In genomic region chr6:47365651-47366645, GRCm38 (mm10) we compare ENCODE assay signal across 11 mouse cellular contexts.
DNase-seq lines count a peak whose midpoint lies in the region; ATAC-seq and TF ChIP-seq lines count a peak whose summit lies in the region.
"Had no signal": no experiment of that assay in that cellular context is flagged by ENCODE, and none has a peak within 500 bp of the region (broad histone marks: within the 10 kb centered on the region; RNA-seq: fewer than 3 reads in every experiment).

No protein-coding gene starts in this region.

- TF ChIP-seq CTCF in midbrain, postnatal 0 days (IDR thresholded peaks at IDR 0.05) = no peak

- no peak overlapping the region for H3K4me3 ChIP-seq in midbrain, embryonic 11.5 days (ENCODE audit: low read depth, low read length)
- no peak overlapping the region for H3K4me3 ChIP-seq in midbrain, postnatal 0 days (ENCODE audit: low read depth, low read length)
- H3K4me3 ChIP-seq in limb, embryonic 13.5 days = no peak overlapping the region
- H3K4me3 ChIP-seq: limb, embryonic 12.5 days had no signal

- H3K36me3 ChIP-seq in midbrain, embryonic 11.5 days (ENCODE audit: control insufficient read depth, insufficient read depth, low read length) = no peaks in the 10 kb centered on the region
- no peaks in the 10 kb centered on the region for H3K36me3 ChIP-seq in midbrain, postnatal 0 days (ENCODE audit: insufficient read depth, low read length)
- no peaks in the 10 kb centered on the region for H3K36me3 ChIP-seq in limb, embryonic 13.5 days
- H3K36me3 ChIP-seq: limb, embryonic 12.5 days had no signal

- ATAC-seq in midbrain, embryonic 11.5 days (ENCODE audit: low FRiP score) = peak; percentile 84
- ATAC-seq in midbrain, postnatal 0 days (ENCODE audit: low FRiP score) = no peak
- ATAC-seq in limb, embryonic 13.5 days (ENCODE audit: low FRiP score, low read depth) = peak; percentile 82
- ATAC-seq: intestine, embryonic 16.5 days had no signal

- peak overlapping the region; percentile 70 for H3K27ac ChIP-seq in midbrain, embryonic 11.5 days (ENCODE audit: low read depth, low read length)
- H3K27ac ChIP-seq in midbrain, postnatal 0 days (ENCODE audit: low read depth, low read length) = no peak overlapping the region
- no peak overlapping the region for H3K27ac ChIP-seq in limb, embryonic 13.5 days
- H3K27ac ChIP-seq: limb, embryonic 12.5 days had no signal

- H3K9ac ChIP-seq in midbrain, embryonic 11.5 days (ENCODE audit: low read length) = no peak overlapping the region
- H3K9ac ChIP-seq in midbrain, postnatal 0 days (replicated peaks; ENCODE audit: low read length, poor library complexity, severe bottlenecking) = no peak overlapping the region
- H3K9ac ChIP-seq in limb, embryonic 13.5 days = no peak overlapping the region
- H3K9ac ChIP-seq: limb, embryonic 12.5 days had no signal

- no peaks in the 10 kb centered on the region for H3K9me3 ChIP-seq in midbrain, embryonic 11.5 days (ENCODE audit: control insufficient read depth, low read length)
- no peaks in the 10 kb centered on the region for H3K9me3 ChIP-seq in midbrain, postnatal 0 days (ENCODE audit: low read length)
- H3K9me3 ChIP-seq in limb, embryonic 13.5 days = 0 out of 2 replicates have a peak, but pooled peaks cover 3% of the 10 kb centered on the region
- H3K9me3 ChIP-seq: limb, embryonic 12.5 days had no signal

- 57% methylated on average over 5 of the region's 5 CpGs for WGBS in midbrain, embryonic 11.5 days
- WGBS in midbrain, postnatal 0 days = 60% methylated on average over 5 of the region's 5 CpGs
- 59% methylated on average over 5 of the region's 5 CpGs for WGBS in limb, embryonic 13.5 days

- H3K4me1 ChIP-seq in midbrain, embryonic 11.5 days (ENCODE audit: control insufficient read depth, insufficient read depth, low read length) = peaks cover 18% of the 10 kb centered on the region
- H3K4me1 ChIP-seq in midbrain, postnatal 0 days (ENCODE audit: insufficient read depth, low read length) = no peaks in the 10 kb centered on the region
- 0 out of 2 replicates have a peak, but pooled peaks cover 2% of the 10 kb centered on the region for H3K4me1 ChIP-seq in limb, embryonic 13.5 days
- H3K4me1 ChIP-seq: limb, embryonic 12.5 days had no signal

- intact Hi-C loops in heart, postnatal 36 days (cut with DNase I) = no loop called here

- H3K4me2 ChIP-seq in midbrain, embryonic 11.5 days = no peak overlapping the region
- H3K4me2 ChIP-seq in midbrain, postnatal 0 days (ENCODE audit: low read depth, low read length, poor library complexity, severe bottlenecking) = no peak overlapping the region
- no peak overlapping the region for H3K4me2 ChIP-seq in limb, embryonic 13.5 days (replicated peaks)
- H3K4me2 ChIP-seq: limb, embryonic 12.5 days had no signal

- H3K27me3 ChIP-seq in midbrain, embryonic 11.5 days (ENCODE audit: control insufficient read depth, insufficient read depth, low read length) = no peaks in the 10 kb centered on the region
- H3K27me3 ChIP-seq in midbrain, postnatal 0 days (ENCODE audit: insufficient read depth, low read length) = no peaks in the 10 kb centered on the region
- H3K27me3 ChIP-seq in limb, embryonic 13.5 days = no peaks in the 10 kb centered on the region
- H3K27me3 ChIP-seq: limb, embryonic 12.5 days had no signal

- DNase-seq in cerebellum, adult 9-11 months = peak; percentile 6
- DNase-seq in cerebellum, postnatal 36 days = no peak
- peak; percentile 91 for DNase-seq in midbrain, embryonic 11.5 days (ENCODE audit: low spot score, missing footprints)
- DNase-seq in midbrain, postnatal 0 days (ENCODE audit: low spot score) = no peak
- peak; percentile 65 for DNase-seq in retina, postnatal 1 day
- DNase-seq in heart, postnatal 36 days = no peak
- no peak for DNase-seq in urinary bladder, adult 2 months (ENCODE audit: low spot score)
- DNase-seq: thymus, adult 2 months had no signal

Comparison
In these comparisons a context has a peak if more than half of its experiments do, and no peak if none do; other contexts are left out.
1. DNase-seq: peak in cerebellum, adult 9-11 months (single experiment), midbrain, embryonic 11.5 days (single experiment) and retina, postnatal 1 day (single experiment); none in cerebellum, postnatal 36 days (0 of 2), midbrain, postnatal 0 days (single experiment), heart, postnatal 36 days (0 of 2) and urinary bladder, adult 2 months (single experiment).